Mouse (Mus musculus) lung, postnatal 25 days (tissue): ENCODE data around the gene Tgfbr3.
"Not testable (repeated sequence)": the region's sequence is repeated elsewhere in the genome, so short reads cannot be mapped to it uniquely, and the experiment has no call there.

Source experiments
- DNase-seq: peaks from one replicate; pipeline ENCODE4 v3.0.0; 2022; ENCODE audit warnings: low spot score

Gene Tgfbr3

DNA sequence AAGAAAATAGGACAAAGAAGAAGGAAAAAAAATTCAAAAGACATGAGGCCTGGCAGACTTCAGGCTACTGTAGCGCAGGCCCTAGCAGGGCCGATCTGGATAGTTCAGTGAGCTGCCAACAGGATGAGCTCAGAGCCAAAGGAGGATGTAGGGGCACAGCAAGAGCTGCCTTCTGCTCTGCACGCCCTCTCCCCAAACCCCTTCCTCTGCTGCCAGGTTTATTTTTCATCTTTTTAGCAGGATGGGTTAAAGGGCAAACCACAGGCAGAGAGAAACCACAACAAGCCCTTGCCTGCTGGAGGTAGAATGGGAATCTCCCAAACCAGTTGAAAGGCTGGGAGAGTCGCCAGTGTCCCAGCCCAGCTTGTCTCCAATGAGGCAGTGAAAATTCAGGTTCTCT, 10.2 kb downstream of the Tgfbr3 start:
- DNase-seq, result no peak

DNA sequence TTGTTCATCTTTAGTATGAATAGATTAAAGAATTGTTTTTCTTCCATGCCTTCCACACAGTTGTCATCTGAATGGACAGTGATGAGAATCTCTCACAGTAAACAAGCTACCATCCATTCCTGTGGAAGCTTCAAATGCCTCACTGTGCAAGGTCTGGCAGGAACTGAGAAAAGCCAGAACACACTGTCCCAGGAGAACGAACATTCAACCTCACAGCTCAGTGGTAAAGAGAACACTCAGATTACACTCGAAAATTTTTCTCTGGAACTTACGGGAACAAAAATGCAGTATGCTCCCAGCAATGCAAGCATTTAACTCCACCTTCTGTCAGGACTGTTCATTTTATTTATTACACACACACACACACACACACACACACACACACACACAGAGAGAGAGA, 13.2 kb downstream of the Tgfbr3 start:
- DNase-seq, result no peak

GRCm38 (mm10) chr5:107272252-107273028, 17.0 kb downstream of the Tgfbr3 start:
- no peak for DNase-seq

GRCm38 (mm10) chr5:107269006-107269328, 20.5 kb downstream of the Tgfbr3 start:
- peak; percentile 34 for DNase-seq

DNA sequence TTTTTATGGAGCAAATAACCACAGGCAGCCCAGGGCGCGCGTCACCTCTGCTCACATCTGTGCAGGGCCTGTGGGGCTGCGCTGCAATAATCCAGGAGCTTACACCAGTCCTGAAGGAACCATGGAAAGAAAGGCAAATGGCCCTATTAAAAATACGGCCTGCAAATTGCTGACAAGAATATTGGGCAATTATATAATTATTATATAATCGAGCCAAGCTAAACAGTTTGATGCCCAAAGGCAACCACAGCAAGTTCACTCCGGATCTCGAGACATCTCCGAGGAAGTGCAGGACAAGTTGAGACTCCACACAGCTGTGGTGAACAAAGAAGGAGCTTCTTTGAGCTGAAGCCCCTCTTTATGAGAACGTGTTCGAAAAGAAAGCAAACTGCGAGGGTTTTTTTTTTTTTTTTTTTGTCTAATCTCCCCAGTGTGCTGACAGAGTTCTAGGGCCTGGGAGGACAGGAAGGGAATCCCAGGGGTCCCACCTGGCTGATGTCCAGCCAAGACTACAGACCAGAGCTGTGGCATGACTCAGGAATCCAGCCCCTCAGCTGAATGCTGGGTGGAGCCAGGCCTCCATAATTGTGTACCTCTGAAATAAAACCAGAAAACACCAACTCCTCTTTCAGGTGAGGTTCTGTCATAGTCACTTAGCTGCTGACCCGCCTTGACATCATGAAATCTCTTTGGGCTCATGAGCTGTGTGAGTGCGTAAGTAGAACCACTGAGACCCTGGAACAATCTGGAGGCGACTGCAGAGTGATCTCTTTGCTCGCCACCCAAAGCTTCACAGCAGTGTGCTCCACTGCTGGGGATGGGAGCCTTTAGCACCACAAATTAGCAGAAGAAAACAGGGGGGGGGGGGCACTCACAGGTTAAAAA, 21.1 kb downstream of the Tgfbr3 start:
- DNase-seq, result no peak

DNA sequence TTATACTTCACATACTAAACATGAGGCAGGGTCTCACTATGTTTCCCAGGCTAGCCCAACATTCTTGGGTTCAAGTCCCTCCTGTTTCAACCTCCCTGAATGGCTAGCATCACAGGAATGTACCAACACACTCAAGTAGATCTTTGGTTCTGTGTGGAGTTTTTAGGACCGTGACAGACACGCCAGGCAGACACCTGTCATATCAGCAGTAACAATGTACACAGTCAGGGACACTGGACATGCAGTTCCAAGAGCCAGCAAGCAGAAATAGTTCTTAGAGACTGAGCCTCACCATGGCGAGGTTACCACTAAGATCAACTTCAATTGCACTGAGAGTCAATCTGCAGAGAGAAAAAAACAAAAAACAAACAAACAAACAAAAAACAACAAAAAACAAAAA, 22.9 kb downstream of the Tgfbr3 start:
- DNase-seq, result no peak

- no peak for DNase-seq
These were observed 24.7 kb downstream of the Tgfbr3 start for GRCm38 (mm10) chr5:107264426-107265360.

- no peak for DNase-seq
These were observed 25.6 kb downstream of the Tgfbr3 start for GRCm38 (mm10) chr5:107263836-107264235.

DNA sequence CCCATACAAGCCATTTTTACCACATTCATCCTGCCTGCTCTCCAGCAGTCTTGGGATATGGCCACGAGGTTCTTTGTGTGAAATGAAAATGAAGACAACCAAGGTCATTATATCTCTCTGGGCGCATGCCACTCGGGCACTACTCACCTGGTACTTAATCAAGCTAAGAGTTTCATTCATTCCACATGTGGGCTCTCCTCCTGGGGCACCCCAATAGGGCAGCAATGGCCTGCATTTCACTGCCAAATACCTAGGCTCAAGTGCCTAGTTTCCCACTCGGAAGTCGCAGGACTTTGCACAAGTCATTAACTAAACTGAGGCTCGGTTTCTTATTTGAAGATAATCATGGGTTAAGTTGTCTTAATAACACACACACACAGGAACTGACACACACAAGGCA, 27.5 kb downstream of the Tgfbr3 start:
- no peak for DNase-seq

DNA sequence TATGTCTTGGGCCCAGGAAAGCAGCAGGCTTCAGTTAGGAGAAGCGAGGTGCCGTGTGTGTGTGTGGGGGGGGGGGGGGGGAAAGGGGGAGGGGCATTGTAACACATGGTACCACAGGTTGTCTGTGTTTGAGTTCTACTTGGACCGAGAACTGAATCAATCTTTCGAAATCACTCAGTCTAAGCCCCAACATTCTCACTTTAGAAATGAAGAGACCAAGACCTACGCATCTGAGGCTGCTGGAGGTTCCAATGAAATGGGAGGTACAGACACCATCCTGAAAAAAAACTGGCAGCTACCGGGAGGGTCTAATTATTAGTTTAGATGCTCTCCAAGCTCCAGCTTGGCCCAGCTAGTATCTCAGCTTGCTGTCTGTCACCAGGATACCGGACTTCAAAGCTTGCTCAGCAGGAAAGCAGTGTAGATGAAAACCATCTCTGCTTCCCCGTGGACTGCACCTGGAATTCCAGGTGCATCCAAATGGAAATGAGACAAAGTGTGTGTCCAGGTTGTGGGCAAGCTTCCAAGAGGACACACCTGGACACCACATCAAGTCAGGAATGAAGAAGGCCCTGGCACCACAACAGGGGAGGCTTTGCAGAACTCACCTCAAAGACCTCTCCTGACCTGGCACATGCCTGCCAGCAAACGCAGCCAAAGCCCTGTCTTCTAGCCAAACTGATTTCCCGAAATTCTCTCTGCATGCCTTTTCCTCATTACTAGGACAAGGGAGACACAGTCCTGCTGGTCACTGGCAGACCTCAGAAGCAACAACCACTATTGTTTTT, 28.5 kb downstream of the Tgfbr3 start:
- DNase-seq, result no peak

DNA sequence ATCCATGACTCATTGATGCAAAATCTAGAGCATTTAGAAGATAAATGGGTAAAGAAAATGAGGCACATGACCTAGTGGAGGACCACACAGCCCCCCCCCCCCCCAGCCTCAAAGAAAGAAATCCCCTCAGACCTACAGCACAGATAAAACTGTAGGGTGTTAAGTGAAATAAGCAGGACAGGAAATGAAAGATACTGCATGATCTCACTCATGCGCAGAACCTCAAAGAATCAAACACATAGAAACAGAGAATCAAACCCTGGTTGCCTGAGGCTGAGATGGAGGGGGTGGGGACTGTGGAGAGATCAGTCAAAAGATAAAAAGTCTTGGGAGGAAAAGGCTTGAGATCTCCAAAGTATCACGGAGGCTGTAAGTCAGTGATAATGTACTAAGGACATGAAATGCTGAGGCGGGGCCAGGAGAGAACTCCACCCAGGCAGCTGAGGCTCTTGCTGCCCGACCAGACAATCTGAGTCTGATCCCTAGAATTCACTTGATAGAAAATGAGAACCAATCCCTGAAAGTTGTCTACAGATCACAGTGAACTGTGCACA, 29.9 kb downstream of the Tgfbr3 start:
- no peak for DNase-seq

- no peak for DNase-seq
These were observed 36.0 kb downstream of the Tgfbr3 start for GRCm38 (mm10) chr5:107253395-107253794.

- no peak for DNase-seq
These were observed 37.0 kb downstream of the Tgfbr3 start for GRCm38 (mm10) chr5:107252435-107252834.

GRCm38 (mm10) chr5:107251751-107252305, 37.6 kb downstream of the Tgfbr3 start:
- peak; percentile 56 for DNase-seq

DNA sequence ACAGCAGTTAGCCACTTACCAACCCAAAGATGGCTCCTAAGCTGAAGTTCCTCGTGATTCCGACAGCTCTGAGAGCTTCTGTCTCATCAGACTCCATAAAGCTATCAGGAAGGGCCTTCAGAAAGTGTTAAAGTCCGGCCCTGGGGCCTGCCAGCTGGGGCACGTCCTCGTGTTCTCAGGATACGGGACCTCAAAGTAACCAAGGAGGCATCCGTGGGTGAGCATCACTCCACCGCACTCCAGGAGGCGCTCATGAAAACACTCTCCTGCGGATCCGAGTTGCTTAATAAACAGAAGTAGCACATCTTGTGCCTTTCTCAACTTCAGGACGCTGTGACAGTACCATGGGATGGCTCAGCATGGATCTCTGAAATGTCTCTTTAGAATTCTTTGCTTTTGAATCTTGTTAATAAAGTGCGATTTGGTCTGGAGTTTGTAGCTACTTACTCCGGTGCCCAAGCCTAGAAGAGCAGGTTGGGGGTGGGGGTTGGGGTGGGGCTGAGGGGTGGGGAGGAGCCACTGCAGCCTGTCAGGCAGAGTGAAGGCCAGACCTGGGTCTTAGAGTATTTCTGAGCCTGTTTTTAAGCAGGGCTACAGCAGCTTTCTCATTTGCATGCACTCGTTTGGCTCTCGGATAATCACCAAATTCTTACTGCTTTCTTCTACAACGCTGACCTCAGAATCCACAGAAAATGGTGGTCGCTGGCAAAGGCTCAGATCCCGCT, 38.7 kb downstream of the Tgfbr3 start:
- no peak for DNase-seq

GRCm38 (mm10) chr5:107248732-107249131, 40.7 kb downstream of the Tgfbr3 start:
- DNase-seq, result no peak

DNA sequence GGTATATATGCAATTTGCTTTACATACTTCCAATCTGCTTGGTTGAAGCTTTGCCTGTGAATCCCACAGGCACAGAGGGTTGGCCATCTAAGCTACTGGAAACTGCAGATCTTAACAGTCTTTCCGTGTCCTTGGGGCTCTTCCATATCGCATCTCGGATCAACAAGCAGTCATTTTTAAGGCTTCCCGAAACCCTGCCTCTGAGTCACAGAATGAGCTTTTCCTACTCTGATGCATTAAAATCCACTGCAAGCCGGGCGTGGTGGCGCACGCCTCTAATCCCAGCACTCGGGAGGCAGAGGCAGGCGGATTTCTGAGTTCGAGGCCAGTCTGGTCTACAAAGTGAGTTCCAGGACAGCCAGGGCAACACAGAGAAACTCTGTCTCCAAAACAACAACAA, 41.1 kb downstream of the Tgfbr3 start:
- not testable (repeated sequence) for DNase-seq

GRCm38 (mm10) chr5:107247786-107248185, 41.6 kb downstream of the Tgfbr3 start:
- no peak for DNase-seq

GRCm38 (mm10) chr5:107243445-107243844, 46.0 kb downstream of the Tgfbr3 start:
- no peak for DNase-seq

- DNase-seq, result no peak
These were observed 46.4 kb downstream of the Tgfbr3 start for GRCm38 (mm10) chr5:107242993-107243392.
